Comparison of ENCODE assay signal across 8 mouse cellular contexts in genomic region chr3:37418961-37419457, GRCm38 (mm10). TPM values are rescaled to one million over a fixed set of nuclear protein-coding genes. Genes with fewer than 3 reads are reported as not detected.
A peak's percentile ranks its signal among the peaks of the same experiment; 100 is the strongest.
DNase-seq lines count a peak whose midpoint lies in the region; ATAC-seq and TF ChIP-seq lines count a peak whose summit lies in the region.

No protein-coding gene starts in this region.

- no peak for DNase-seq in heart, adult 9 months (ENCODE audit: low spot score in 2 of 2)
- peak; percentile 48 for DNase-seq in G1E (ENCODE audit: low spot score)
- no peak for DNase-seq in embryonic facial prominence, embryonic 11.5 days (ENCODE audit: low spot score)
- peak; percentile 60 for DNase-seq in hindbrain, postnatal 0 days (ENCODE audit: low spot score)
- no peak for DNase-seq in embryo, embryonic 9.5 days (ENCODE audit: extremely low spot score)

- TF ChIP-seq CTCF in G1E (IDR thresholded peaks at IDR 0.05; ENCODE audit: low read depth, low read length): no peak
- peak; percentile 43 for TF ChIP-seq CTCF in hindbrain, postnatal 0 days (IDR thresholded peaks at IDR 0.05; ENCODE audit: low read depth)

- H3K4me2 ChIP-seq in heart, embryonic 16.5 days (ENCODE audit: low read depth, low read length): peak overlapping the region; percentile 71
- H3K4me2 ChIP-seq in embryonic facial prominence, embryonic 11.5 days (ENCODE audit: low read depth, low read length): peak overlapping the region; percentile 81
- peak overlapping the region; percentile 88 for H3K4me2 ChIP-seq in hindbrain, postnatal 0 days (ENCODE audit: low read depth, low read length)
- peak overlapping the region; percentile 81 for H3K4me2 ChIP-seq in liver, embryonic 12.5 days
- peak overlapping the region; percentile 78 for H3K4me2 ChIP-seq in neural tube, embryonic 13.5 days

- H3K27me3 ChIP-seq in heart, embryonic 16.5 days (ENCODE audit: control insufficient read depth, insufficient read depth, low read length): no peaks in the 10 kb centered on the region
- H3K27me3 ChIP-seq in G1E (ENCODE audit: insufficient read depth, low read length): no peaks in the 10 kb centered on the region
- no peaks in the 10 kb centered on the region for H3K27me3 ChIP-seq in embryonic facial prominence, embryonic 11.5 days (ENCODE audit: control insufficient read depth, insufficient read depth, low read length)
- H3K27me3 ChIP-seq in hindbrain, postnatal 0 days (ENCODE audit: insufficient read depth, low read length): no peaks in the 10 kb centered on the region
- H3K27me3 ChIP-seq in liver, embryonic 12.5 days (replicated peaks): no peaks in the 10 kb centered on the region
- H3K27me3 ChIP-seq in neural tube, embryonic 13.5 days: no peaks in the 10 kb centered on the region

- under 1% methylated on average over 30 of the region's 30 CpGs for WGBS in heart, embryonic 16.5 days
- under 1% methylated on average over 30 of the region's 30 CpGs for WGBS in embryonic facial prominence, embryonic 11.5 days
- under 1% methylated on average over 30 of the region's 30 CpGs for WGBS in hindbrain, postnatal 0 days
- WGBS in liver, embryonic 12.5 days (ENCODE audit: insufficient replicate concordance): 0% methylated on average over 30 of the region's 30 CpGs
- under 1% methylated on average over 30 of the region's 30 CpGs for WGBS in neural tube, embryonic 13.5 days

- H3K9ac ChIP-seq in heart, embryonic 16.5 days (ENCODE audit: low read length): peak overlapping the region; percentile 91
- H3K9ac ChIP-seq in embryonic facial prominence, embryonic 11.5 days (replicated peaks; ENCODE audit: low read length): peak overlapping the region; percentile 74
- peak overlapping the region; percentile 76 for H3K9ac ChIP-seq in hindbrain, postnatal 0 days (replicated peaks; ENCODE audit: low read length)
- H3K9ac ChIP-seq in liver, embryonic 12.5 days: peak overlapping the region; percentile 85
- peak overlapping the region; percentile 81 for H3K9ac ChIP-seq in neural tube, embryonic 13.5 days

- H3K27ac ChIP-seq in heart, embryonic 16.5 days (ENCODE audit: low read length): peak overlapping the region; percentile 97
- H3K27ac ChIP-seq in embryonic facial prominence, embryonic 11.5 days (replicated peaks; ENCODE audit: low read depth, low read length): peak overlapping the region; percentile 67; the same call in 1 of the 2 replicates
- H3K27ac ChIP-seq in hindbrain, postnatal 0 days: peak overlapping the region; percentile 91
- H3K27ac ChIP-seq in liver, embryonic 12.5 days: peak overlapping the region; percentile 89
- H3K27ac ChIP-seq in neural tube, embryonic 13.5 days (replicated peaks): peak overlapping the region; percentile 90

- peaks cover 18% of the 10 kb centered on the region for H3K4me1 ChIP-seq in heart, embryonic 16.5 days (ENCODE audit: control insufficient read depth, insufficient read depth, low read length)
- peaks cover 44% of the 10 kb centered on the region for H3K4me1 ChIP-seq in G1E (ENCODE audit: insufficient read depth, low read depth, low read length)
- H3K4me1 ChIP-seq in embryonic facial prominence, embryonic 11.5 days (ENCODE audit: control insufficient read depth, insufficient read depth, low read length): 0 out of 2 replicates have a peak, but pooled peaks cover 2% of the 10 kb centered on the region
- peaks cover 4% of the 10 kb centered on the region; the same call in 1 of the 2 replicates for H3K4me1 ChIP-seq in hindbrain, postnatal 0 days (ENCODE audit: insufficient read depth, low read length)
- H3K4me1 ChIP-seq in liver, embryonic 12.5 days: peaks cover 29% of the 10 kb centered on the region
- peaks cover 24% of the 10 kb centered on the region for H3K4me1 ChIP-seq in neural tube, embryonic 13.5 days (replicated peaks)

- ATAC-seq in heart, embryonic 16.5 days (replicated peaks; ENCODE audit: extremely low read depth, insufficient read depth, low FRiP score): no peak; the same call in 1 of the 2 replicates
- peak; percentile 23 for ATAC-seq in G1E (ENCODE audit: extremely low read depth, insufficient number of reproducible peaks, low FRiP score, poor library complexity, severe bottlenecking)
- ATAC-seq in embryonic facial prominence, embryonic 11.5 days (replicated peaks; ENCODE audit: insufficient number of reproducible peaks, low FRiP score, low TSS enrichment, low read depth): peak; percentile 7; the same call in 1 of the 2 replicates
- no peak for ATAC-seq in hindbrain, postnatal 0 days
- ATAC-seq in liver, embryonic 12.5 days: peak; percentile 52
- ATAC-seq in neural tube, embryonic 13.5 days (ENCODE audit: low read depth): no peak

- H3K9me3 ChIP-seq in heart, embryonic 16.5 days (replicated peaks; ENCODE audit: control insufficient read depth, low read length): no peaks in the 10 kb centered on the region
- H3K9me3 ChIP-seq in G1E (replicated peaks): no peaks in the 10 kb centered on the region
- H3K9me3 ChIP-seq in embryonic facial prominence, embryonic 11.5 days (replicated peaks; ENCODE audit: control insufficient read depth, low read length): no peaks in the 10 kb centered on the region
- no peaks in the 10 kb centered on the region for H3K9me3 ChIP-seq in hindbrain, postnatal 0 days (ENCODE audit: low read length)
- H3K9me3 ChIP-seq in liver, embryonic 12.5 days (replicated peaks): no peaks in the 10 kb centered on the region
- no peaks in the 10 kb centered on the region for H3K9me3 ChIP-seq in neural tube, embryonic 13.5 days

- no peaks in the 10 kb centered on the region for H3K36me3 ChIP-seq in heart, embryonic 16.5 days (ENCODE audit: control insufficient read depth, insufficient read depth)
- peaks cover 29% of the 10 kb centered on the region for H3K36me3 ChIP-seq in G1E (replicated peaks)
- H3K36me3 ChIP-seq in embryonic facial prominence, embryonic 11.5 days (replicated peaks; ENCODE audit: control insufficient read depth, insufficient read depth, low read depth, low read length): no peaks in the 10 kb centered on the region
- no peaks in the 10 kb centered on the region for H3K36me3 ChIP-seq in hindbrain, postnatal 0 days (ENCODE audit: insufficient read depth, low read length)
- H3K36me3 ChIP-seq in liver, embryonic 12.5 days: peaks cover 5% of the 10 kb centered on the region; the same call in 1 of the 2 replicates
- H3K36me3 ChIP-seq in neural tube, embryonic 13.5 days: no peaks in the 10 kb centered on the region

- H3K4me3 ChIP-seq in heart, embryonic 16.5 days (ENCODE audit: low read length): peak overlapping the region; percentile 92
- H3K4me3 ChIP-seq in G1E (ENCODE audit: low read depth, low read length): peak overlapping the region; percentile 95
- peak overlapping the region; percentile 96 for H3K4me3 ChIP-seq in embryonic facial prominence, embryonic 11.5 days (ENCODE audit: low read depth, low read length)
- peak overlapping the region; percentile 97 for H3K4me3 ChIP-seq in hindbrain, postnatal 0 days (ENCODE audit: low read length)
- H3K4me3 ChIP-seq in liver, embryonic 12.5 days: peak overlapping the region; percentile 99
- H3K4me3 ChIP-seq in neural tube, embryonic 13.5 days: peak overlapping the region; percentile 76

RNA-seq across cellular contexts. Expression of gene Spata5, which starts 0.7 kb away (rescaled TPM):
- 20.8 and 22.5 TPM in 2 replicates for polyA plus RNA-seq in heart, embryonic 16.5 days (2015; fragmentation: Nextera tagmentation; extraction: Ambion mirVana)
- total RNA-seq in G1E (2014; fragmentation: Nextera tagmentation) (56.8 and 66.8 TPM in 2 replicates), G1E (2017) (175 and 176 TPM in 2 replicates)
- polyA plus RNA-seq in G1E (2012): 16.2 and 25.1 TPM in 2 replicates
- polyA plus RNA-seq in embryonic facial prominence, embryonic 11.5 days (2014; fragmentation: Nextera tagmentation; extraction: Ambion mirVana): 52.9 and 57.6 TPM in 2 replicates
- total RNA-seq in hindbrain, postnatal 0 days (2014; rRNA removed): 12.2 and 13.2 TPM in 2 replicates
- 18.8 and 22.9 TPM in 2 replicates for polyA plus RNA-seq in hindbrain, postnatal 0 days (2015; fragmentation: Nextera tagmentation; extraction: Ambion mirVana)
- 32.7 and 38.8 TPM in 2 replicates for polyA plus RNA-seq in liver, embryonic 12.5 days (2016; fragmentation: Nextera tagmentation; extraction: Ambion mirVana)
- polyA plus RNA-seq in neural tube, embryonic 13.5 days (2015; fragmentation: Nextera tagmentation; extraction: Ambion mirVana): 32.6 and 35.7 TPM in 2 replicates

RNA-seq across cellular contexts. Expression of gene Nudt6, which starts 1.0 kb away (rescaled TPM):
- 13.8 and 14.7 TPM in 2 replicates for polyA plus RNA-seq in heart, embryonic 16.5 days (2015; fragmentation: Nextera tagmentation; extraction: Ambion mirVana)
- total RNA-seq in G1E (2014; fragmentation: Nextera tagmentation) (9.6 and 10.6 TPM in 2 replicates), G1E (2017) (12.4 and 14.7 TPM in 2 replicates)
- polyA plus RNA-seq in G1E (2012): 11.5 and 14.2 TPM in 2 replicates
- 3.6 and 3.8 TPM in 2 replicates for polyA plus RNA-seq in embryonic facial prominence, embryonic 11.5 days (2014; fragmentation: Nextera tagmentation; extraction: Ambion mirVana)
- total RNA-seq in hindbrain, postnatal 0 days (2014; rRNA removed): 0.93 and 2.1 TPM in 2 replicates
- 8.7 and 10.1 TPM in 2 replicates for polyA plus RNA-seq in hindbrain, postnatal 0 days (2015; fragmentation: Nextera tagmentation; extraction: Ambion mirVana)
- 5.4 and 5.8 TPM in 2 replicates for polyA plus RNA-seq in liver, embryonic 12.5 days (2016; fragmentation: Nextera tagmentation; extraction: Ambion mirVana)
- polyA plus RNA-seq in neural tube, embryonic 13.5 days (2015; fragmentation: Nextera tagmentation; extraction: Ambion mirVana): 6.4 and 8.9 TPM in 2 replicates

Comparison
In these comparisons a context has a peak if more than half of its experiments do, and no peak if none do; other contexts are left out.
1. ATAC-seq: peak in G1E (single experiment), embryonic facial prominence, embryonic 11.5 days (single experiment) and liver, embryonic 12.5 days (single experiment); none in heart, embryonic 16.5 days (single experiment), hindbrain, postnatal 0 days (single experiment) and neural tube, embryonic 13.5 days (single experiment).
2. DNase-seq: peak in G1E (single experiment) and hindbrain, postnatal 0 days (single experiment); none in heart, adult 9 months (0 of 2), embryonic facial prominence, embryonic 11.5 days (single experiment) and embryo, embryonic 9.5 days (single experiment).
3. Peak in every context shown above with its lines, with median percentiles within 50 percentile points of each other: H3K27ac ChIP-seq, H3K4me2 ChIP-seq, H3K4me3 ChIP-seq and H3K9ac ChIP-seq.